Mouse (Mus musculus) megakaryocyte, embryonic 14.5 days (primary cell): ENCODE measurements around the gene Lhfpl3.

ENCODE experiments used
- FLI1 ChIP-seq: IDR thresholded peaks from 2 replicates; pipeline ENCODE4 v1.6.1; 2012; ENCODE audit warnings: low read length, inconsistent platforms, mixed read lengths
- GATA1 ChIP-seq: IDR thresholded peaks from 3 replicates; pipeline ENCODE4 v1.6.1; 2012; ENCODE audit warnings: mixed read lengths, low read length, inconsistent platforms, borderline replicate concordance

DNA sequence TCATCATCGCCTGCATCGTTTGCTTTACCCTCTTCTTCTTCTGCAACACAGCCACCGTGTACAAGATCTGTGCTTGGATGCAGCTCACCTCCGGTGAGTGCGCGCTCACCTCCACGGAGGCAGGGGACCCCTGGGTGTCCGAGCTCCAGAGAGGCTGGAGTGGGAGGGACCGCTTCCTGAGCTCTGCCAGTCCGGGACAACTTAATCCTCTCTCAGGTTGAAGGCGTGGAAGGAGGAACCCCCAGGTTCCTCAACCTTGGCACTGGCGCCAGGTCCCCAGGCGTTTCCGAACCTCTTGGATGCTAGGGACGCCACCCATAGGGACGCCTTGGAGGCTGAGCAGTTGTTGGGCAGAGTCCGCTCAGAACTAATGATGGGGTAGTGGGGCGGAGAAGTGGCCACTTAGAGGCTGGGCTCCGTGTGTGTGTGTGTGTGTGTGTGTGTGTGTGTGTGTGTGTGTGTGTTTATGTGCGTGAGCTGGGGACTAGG is 718 bp downstream of the Lhfpl3 start:
- no peak for TF ChIP-seq GATA1
- TF ChIP-seq FLI1: no peak
